Mouse (Mus musculus): ENCODE measurements at regions not wholly inside any gene's neighbourhood (a gene's known extent, or its start where the extent isn't known, plus 50 kb on each side); places are given as distances from the start of the nearest gene placed in this dataset.

- DNase-seq (ENCODE audit: low read depth, low spot score) = no peak
Observed at GRCm38 (mm10) chr11:63287766-63288165, 159.0 kb downstream of the Pmp22 start.

- no peak for DNase-seq (ENCODE audit: low read depth, low spot score)
Observed at GRCm38 (mm10) chr11:63290618-63291017, 161.8 kb downstream of the Pmp22 start.

GRCm38 (mm10) chr11:63293485-63293884 is 164.7 kb downstream of the Pmp22 start:
- DNase-seq (ENCODE audit: low read depth, low spot score) = no peak

GRCm38 (mm10) chr11:63294476-63294875 is 165.7 kb downstream of the Pmp22 start:
- DNase-seq (ENCODE audit: low read depth, low spot score) = no peak

- DNase-seq (ENCODE audit: low read depth, low spot score) = no peak
Observed at GRCm38 (mm10) chr11:63296476-63296875, 167.7 kb downstream of the Pmp22 start.

GRCm38 (mm10) chr11:63299712-63300581 is 171.2 kb downstream of the Pmp22 start:
- no peak for DNase-seq (ENCODE audit: low read depth, low spot score)

GRCm38 (mm10) chr11:63325166-63325565 is 196.4 kb downstream of the Pmp22 start:
- no peak for DNase-seq (ENCODE audit: low read depth, low spot score)

- DNase-seq (ENCODE audit: low read depth, low spot score) = no peak
Observed at GRCm38 (mm10) chr11:63326864-63327263, 198.1 kb downstream of the Pmp22 start.

GRCm38 (mm10) chr11:63337503-63337902 is 208.7 kb downstream of the Pmp22 start:
- DNase-seq (ENCODE audit: low read depth, low spot score) = no peak

- DNase-seq (ENCODE audit: low read depth, low spot score) = no peak
Observed at GRCm38 (mm10) chr11:63338277-63338676, 209.5 kb downstream of the Pmp22 start.

GRCm38 (mm10) chr11:63345653-63346052 is 216.9 kb downstream of the Pmp22 start:
- no peak for DNase-seq (ENCODE audit: low read depth, low spot score)

- no peak for DNase-seq (ENCODE audit: low read depth, low spot score)
Observed at GRCm38 (mm10) chr11:63350123-63350696, 221.4 kb downstream of the Pmp22 start.

GRCm38 (mm10) chr11:63351999-63352398 is 223.2 kb downstream of the Pmp22 start:
- DNase-seq (ENCODE audit: low read depth, low spot score) = no peak

GRCm38 (mm10) chr11:63352990-63353389 is 224.2 kb downstream of the Pmp22 start:
- DNase-seq (ENCODE audit: low read depth, low spot score) = no peak

GRCm38 (mm10) chr11:63353671-63354070 is 224.9 kb downstream of the Pmp22 start:
- no peak for DNase-seq (ENCODE audit: low read depth, low spot score)

GRCm38 (mm10) chr11:63357772-63358344 is 229.1 kb downstream of the Pmp22 start:
- DNase-seq (ENCODE audit: low read depth, low spot score) = no peak

GRCm38 (mm10) chr11:63367756-63368265 is 239.0 kb downstream of the Pmp22 start:
- no peak for DNase-seq (ENCODE audit: low read depth, low spot score)

GRCm38 (mm10) chr11:63369475-63369874 is 240.7 kb downstream of the Pmp22 start:
- no peak for DNase-seq (ENCODE audit: low read depth, low spot score)

- DNase-seq (ENCODE audit: low read depth, low spot score) = no peak
Observed at GRCm38 (mm10) chr11:63376311-63376710, 247.5 kb downstream of the Pmp22 start.

GRCm38 (mm10) chr11:63376991-63377390 is 248.2 kb downstream of the Pmp22 start:
- DNase-seq (ENCODE audit: low read depth, low spot score) = no peak

- DNase-seq (ENCODE audit: low read depth, low spot score) = no peak
Observed at GRCm38 (mm10) chr11:63388247-63388646, 259.5 kb downstream of the Pmp22 start.

GRCm38 (mm10) chr11:63391478-63391877 is 262.7 kb downstream of the Pmp22 start:
- peak; percentile 6 for DNase-seq (ENCODE audit: low read depth, low spot score)

Measured in 3T3-L1 (cell line).